Mouse (Mus musculus): ENCODE data around the gene Cmtm7. TPM values are rescaled to one million over a fixed set of nuclear protein-coding genes. Genes with fewer than 3 reads are reported as not detected.

The Cmtm7 gene
- total and polyA plus RNA-seq, 2 experiments from 2014 or later: 89.6 to 145 TPM

DNA sequence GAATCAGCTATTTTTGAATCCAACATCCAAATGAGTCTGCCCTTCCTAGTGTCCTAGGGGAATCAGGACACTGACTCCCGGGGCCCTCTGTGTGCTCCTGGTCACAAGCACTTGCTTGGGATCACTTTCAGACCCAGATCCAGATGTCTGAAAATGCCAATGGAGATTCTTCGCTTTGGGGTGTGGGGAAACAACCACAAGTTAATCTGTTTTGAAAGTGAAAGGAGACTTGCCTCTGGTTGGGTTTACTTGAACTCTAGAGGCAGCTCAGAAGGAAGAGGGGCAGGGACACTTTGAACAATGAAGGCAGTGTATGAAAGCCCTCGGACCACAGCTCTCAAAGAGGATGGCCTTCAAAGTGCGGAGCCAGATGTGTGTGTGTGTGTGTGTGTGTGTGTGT is 12.8 kb upstream of the Cmtm7 start:
- H3K4me2 ChIP-seq (ENCODE audit: low read depth, low read length): no peak overlapping the region
- H3K4me1 ChIP-seq (ENCODE audit: control insufficient read depth, insufficient read depth): no peaks in the 10 kb centered on the region
- no peaks in the 10 kb centered on the region for H3K27me3 ChIP-seq (ENCODE audit: control insufficient read depth, insufficient read depth, low read length)
- no peaks in the 10 kb centered on the region for H3K9me3 ChIP-seq (replicated peaks; ENCODE audit: control insufficient read depth, low read length)
- TF ChIP-seq CTCF (IDR thresholded peaks at IDR 0.05; ENCODE audit: low read depth) (no peak), EP300 (IDR thresholded peaks at IDR 0.05; ENCODE audit: low read depth) (no peak)
- no peak for DNase-seq (ENCODE audit: low spot score)
- H3K4me3 ChIP-seq (ENCODE audit: low read depth, low read length): no peak overlapping the region
- H3K36me3 ChIP-seq (replicated peaks; ENCODE audit: control insufficient read depth, insufficient read depth, low read length): no peaks in the 10 kb centered on the region
- H3K27ac ChIP-seq (ENCODE audit: low read depth): no peak overlapping the region
- ATAC-seq (ENCODE audit: insufficient read depth, low read depth): no peak
- no peak overlapping the region for H3K9ac ChIP-seq (replicated peaks; ENCODE audit: low read depth, low read length)
- 69% methylated on average over 4 of the region's 4 CpGs for WGBS

DNA sequence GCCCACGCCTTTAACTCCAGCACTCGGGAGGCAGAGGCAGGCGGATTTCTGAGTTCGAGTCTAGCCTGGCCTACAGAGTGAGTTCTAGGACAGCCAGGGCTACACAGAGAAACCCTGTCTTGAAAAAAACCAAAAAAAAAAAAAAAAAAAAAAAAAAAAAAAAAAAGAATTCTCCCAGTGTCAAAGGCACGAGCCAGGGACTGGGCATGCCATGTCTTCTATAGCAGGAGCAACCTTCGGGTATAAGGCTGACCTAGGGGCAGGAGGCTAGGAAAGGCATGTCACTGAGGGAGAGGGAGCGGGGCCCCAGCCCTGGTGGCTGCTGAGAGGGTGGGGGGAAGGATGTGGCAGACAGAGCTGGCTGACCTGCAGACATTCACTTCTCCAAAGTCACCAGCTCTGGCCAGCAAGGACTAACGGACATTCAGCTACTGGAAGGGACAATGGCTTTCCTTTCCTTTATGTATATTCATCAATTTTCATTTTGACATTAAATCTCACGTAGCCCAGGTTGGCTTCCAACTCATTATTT is 12.2 kb upstream of the Cmtm7 start:
- Histone ChIP-seq H3K36me3 (replicated peaks; ENCODE audit: control insufficient read depth, insufficient read depth, low read length) (no peaks in the 10 kb centered on the region), H3K9ac (replicated peaks; ENCODE audit: low read depth, low read length) (no peak overlapping the region), H3K4me3 (ENCODE audit: low read depth, low read length) (no peak overlapping the region), H3K9me3 (replicated peaks; ENCODE audit: control insufficient read depth, low read length) (no peaks in the 10 kb centered on the region), H3K4me2 (ENCODE audit: low read depth, low read length) (no peak overlapping the region), H3K27me3 (ENCODE audit: control insufficient read depth, insufficient read depth, low read length) (no peaks in the 10 kb centered on the region), H3K27ac (ENCODE audit: low read depth) (no peak overlapping the region), H3K4me1 (ENCODE audit: control insufficient read depth, insufficient read depth) (no peaks in the 10 kb centered on the region)
- ATAC-seq (ENCODE audit: insufficient read depth, low read depth) (no peak), DNase-seq (ENCODE audit: low spot score) (no peak)
- WGBS: 82% methylated on average over 9 of the region's 9 CpGs
- TF ChIP-seq CTCF (IDR thresholded peaks at IDR 0.05; ENCODE audit: low read depth) (no peak), EP300 (IDR thresholded peaks at IDR 0.05; ENCODE audit: low read depth) (no peak)

DNA sequence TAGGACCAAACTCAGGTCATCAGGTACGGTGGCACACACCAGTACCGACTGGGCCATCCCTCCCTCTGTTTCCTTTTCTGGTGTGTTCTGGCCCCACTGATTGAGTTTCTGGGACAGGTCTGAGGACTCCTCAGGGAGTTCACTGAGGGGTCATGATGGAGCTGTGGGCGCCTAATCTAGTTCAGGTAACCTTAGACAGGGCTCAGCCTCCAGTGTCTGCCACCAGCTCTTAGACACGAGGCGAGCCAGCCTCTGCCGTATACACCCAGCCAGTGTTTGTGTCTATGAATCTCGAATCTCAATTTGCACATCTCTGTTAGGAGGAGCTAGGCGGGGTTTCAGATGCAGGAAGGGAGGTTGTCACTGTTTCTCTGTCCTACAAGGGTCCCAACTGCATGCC is 8.3 kb upstream of the Cmtm7 start:
- H3K9ac ChIP-seq (replicated peaks; ENCODE audit: low read depth, low read length): no peak overlapping the region
- TF ChIP-seq CTCF (IDR thresholded peaks at IDR 0.05; ENCODE audit: low read depth): no peak
- no peak for TF ChIP-seq EP300 (IDR thresholded peaks at IDR 0.05; ENCODE audit: low read depth)
- H3K4me3 ChIP-seq (ENCODE audit: low read depth, low read length): no peak overlapping the region
- H3K27ac ChIP-seq (ENCODE audit: low read depth): no peak overlapping the region
- H3K4me2 ChIP-seq (ENCODE audit: low read depth, low read length): no peak overlapping the region
- no peaks in the 10 kb centered on the region for H3K36me3 ChIP-seq (replicated peaks; ENCODE audit: control insufficient read depth, insufficient read depth, low read length)
- ATAC-seq (ENCODE audit: insufficient read depth, low read depth) (no peak), DNase-seq (ENCODE audit: low spot score) (no peak)
- no peaks in the 10 kb centered on the region for H3K4me1 ChIP-seq (ENCODE audit: control insufficient read depth, insufficient read depth)
- 79% methylated on average over 8 of the region's 8 CpGs for WGBS
- no peaks in the 10 kb centered on the region for H3K27me3 ChIP-seq (ENCODE audit: control insufficient read depth, insufficient read depth, low read length)
- 0 out of 2 replicates have a peak, but pooled peaks cover 4% of the 10 kb centered on the region for H3K9me3 ChIP-seq (replicated peaks; ENCODE audit: control insufficient read depth, low read length)

DNA sequence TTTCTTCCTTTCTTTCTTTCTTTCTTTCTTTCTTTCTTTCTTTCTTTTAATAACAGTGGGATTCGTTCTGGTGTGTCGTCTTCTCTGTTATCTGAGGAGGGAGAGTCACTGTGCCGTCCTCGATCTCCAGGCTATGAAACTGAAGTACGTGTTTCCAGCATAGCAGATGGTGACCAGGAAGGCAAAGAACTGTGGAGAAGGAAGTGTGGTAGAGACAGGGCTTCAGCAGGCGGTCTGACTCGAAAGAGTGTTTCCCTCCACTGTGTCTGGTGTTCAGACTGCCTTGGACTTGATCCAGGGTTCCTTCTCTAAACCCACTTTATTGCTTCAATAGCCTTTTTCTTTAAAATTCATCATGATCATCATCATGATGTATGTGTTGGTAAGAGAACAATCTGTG is 7.9 kb upstream of the Cmtm7 start:
- Histone ChIP-seq H3K4me1 (ENCODE audit: control insufficient read depth, insufficient read depth) (no peaks in the 10 kb centered on the region), H3K36me3 (replicated peaks; ENCODE audit: control insufficient read depth, insufficient read depth, low read length) (no peaks in the 10 kb centered on the region), H3K4me3 (ENCODE audit: low read depth, low read length) (no peak overlapping the region), H3K27ac (ENCODE audit: low read depth) (no peak overlapping the region), H3K4me2 (ENCODE audit: low read depth, low read length) (no peak overlapping the region), H3K27me3 (ENCODE audit: control insufficient read depth, insufficient read depth, low read length) (no peaks in the 10 kb centered on the region), H3K9me3 (replicated peaks; ENCODE audit: control insufficient read depth, low read length) (0 out of 2 replicates have a peak, but pooled peaks cover 4% of the 10 kb centered on the region), H3K9ac (replicated peaks; ENCODE audit: low read depth, low read length) (no peak overlapping the region)
- DNase-seq (ENCODE audit: low spot score) (no peak), ATAC-seq (ENCODE audit: insufficient read depth, low read depth) (no peak)
- TF ChIP-seq CTCF (IDR thresholded peaks at IDR 0.05; ENCODE audit: low read depth): no peak
- no peak for TF ChIP-seq EP300 (IDR thresholded peaks at IDR 0.05; ENCODE audit: low read depth)
- WGBS: 61% methylated on average over 7 of the region's 7 CpGs

DNA sequence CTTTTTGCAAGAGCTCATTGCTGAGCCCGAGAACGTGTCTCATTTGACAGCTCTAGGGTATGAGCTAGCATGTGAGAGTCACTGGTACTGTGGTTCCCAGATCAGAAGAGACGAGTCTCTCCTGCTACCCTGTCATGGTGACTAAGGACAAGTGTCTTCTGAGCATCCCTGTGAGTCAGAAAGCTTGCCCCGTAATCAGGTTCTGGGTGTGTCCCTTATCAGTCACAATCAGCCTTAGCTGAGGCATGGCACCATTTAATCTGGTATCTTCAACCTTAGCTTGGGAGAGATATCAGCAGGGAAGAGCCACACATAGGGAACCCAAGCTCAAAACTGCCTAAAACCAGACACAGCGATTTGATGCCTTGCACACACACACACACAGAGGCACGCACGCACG is 7.0 kb upstream of the Cmtm7 start:
- Histone ChIP-seq H3K36me3 (replicated peaks; ENCODE audit: control insufficient read depth, insufficient read depth, low read length) (no peaks in the 10 kb centered on the region), H3K4me2 (ENCODE audit: low read depth, low read length) (no peak overlapping the region), H3K27ac (ENCODE audit: low read depth) (no peak overlapping the region), H3K9ac (replicated peaks; ENCODE audit: low read depth, low read length) (no peak overlapping the region), H3K9me3 (replicated peaks; ENCODE audit: control insufficient read depth, low read length) (0 out of 2 replicates have a peak, but pooled peaks cover 4% of the 10 kb centered on the region), H3K4me3 (ENCODE audit: low read depth, low read length) (no peak overlapping the region), H3K27me3 (ENCODE audit: control insufficient read depth, insufficient read depth, low read length) (no peaks in the 10 kb centered on the region), H3K4me1 (ENCODE audit: control insufficient read depth, insufficient read depth) (no peaks in the 10 kb centered on the region)
- ATAC-seq (ENCODE audit: insufficient read depth, low read depth) (no peak), DNase-seq (ENCODE audit: low spot score) (no peak)
- TF ChIP-seq EP300 (IDR thresholded peaks at IDR 0.05; ENCODE audit: low read depth) (no peak), CTCF (IDR thresholded peaks at IDR 0.05; ENCODE audit: low read depth) (no peak)
- WGBS: 73% methylated on average over 8 of the region's 8 CpGs

DNA sequence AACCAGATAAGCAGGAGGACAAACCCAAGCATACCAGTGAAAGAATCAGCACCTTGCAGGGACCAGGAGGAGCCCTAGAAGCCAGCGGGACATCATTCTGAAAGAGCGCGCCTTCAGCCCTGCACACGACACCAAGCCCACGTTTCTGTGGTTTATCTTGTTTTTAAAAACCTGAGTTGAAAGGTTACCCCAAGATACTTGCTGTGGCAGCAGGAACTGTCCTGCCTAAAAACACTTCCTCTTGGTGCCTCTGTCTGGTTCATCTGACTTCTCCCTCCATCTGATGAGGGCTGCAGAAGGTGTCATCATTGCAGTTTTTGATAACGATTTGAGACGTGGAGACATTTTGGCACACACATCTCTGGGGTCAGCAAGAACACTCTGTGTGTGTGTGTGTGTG is 6.1 kb upstream of the Cmtm7 start:
- ATAC-seq (ENCODE audit: insufficient read depth, low read depth): no peak
- no peak overlapping the region for H3K9ac ChIP-seq (replicated peaks; ENCODE audit: low read depth, low read length)
- no peak overlapping the region for H3K27ac ChIP-seq (ENCODE audit: low read depth)
- TF ChIP-seq CTCF (IDR thresholded peaks at IDR 0.05; ENCODE audit: low read depth): no peak
- no peak for TF ChIP-seq EP300 (IDR thresholded peaks at IDR 0.05; ENCODE audit: low read depth)
- no peak overlapping the region for H3K4me3 ChIP-seq (ENCODE audit: low read depth, low read length)
- H3K36me3 ChIP-seq (replicated peaks; ENCODE audit: control insufficient read depth, insufficient read depth, low read length): no peaks in the 10 kb centered on the region
- no peaks in the 10 kb centered on the region for H3K4me1 ChIP-seq (ENCODE audit: control insufficient read depth, insufficient read depth)
- DNase-seq (ENCODE audit: low spot score): no peak
- H3K27me3 ChIP-seq (ENCODE audit: control insufficient read depth, insufficient read depth, low read length): no peaks in the 10 kb centered on the region
- H3K4me2 ChIP-seq (ENCODE audit: low read depth, low read length): no peak overlapping the region
- 86% methylated on average over 7 of the region's 7 CpGs for WGBS
- 0 out of 2 replicates have a peak, but pooled peaks cover 4% of the 10 kb centered on the region for H3K9me3 ChIP-seq (replicated peaks; ENCODE audit: control insufficient read depth, low read length)

All from heart, postnatal 0 days (tissue).